Mouse (Mus musculus) liver, postnatal 0 days (tissue): ENCODE results near the gene Gm6401. TPM values are rescaled to one million over a fixed set of nuclear protein-coding genes. Genes with fewer than 3 reads are reported as not detected.
"Not testable (repeated sequence)": the region's sequence is repeated elsewhere in the genome, so short reads cannot be mapped to it uniquely, and the experiment has no call there.

Experiments used
- ATAC-seq: fragments of 200-750 bp; cut with Nextera tagmentation; 2 replicates; pipeline ENCODE4 v1.8.0; 2017; ENCODE audit warnings: mild to moderate bottlenecking, moderate library complexity
- DNase-seq: peaks from one replicate; pipeline ENCODE4 v3.0.0-alpha.2; 2016
- H3K27ac ChIP-seq: fragments of 300-500 bp; sonication (generic); 2 replicates; pipeline ENCODE4 v1.5.1; 2014; ENCODE audit warnings: antibody characterized with exemption, moderate library complexity, mild to moderate bottlenecking, low read depth
- H3K27me3 ChIP-seq: fragments of 300-500 bp; sonication (generic); 2 replicates; pipeline ENCODE4 v1.6.1; 2014; ENCODE audit warnings: low read length, control low read depth, mixed read lengths; ENCODE audit not compliant: insufficient read depth
- H3K36me3 ChIP-seq: fragments of 300-500 bp; sonication (generic); replicated peaks from 2 replicates; pipeline ENCODE4 v1.6.1; 2014; ENCODE audit warnings: mild to moderate bottlenecking, control low read depth, low read length, moderate library complexity, mixed read lengths; ENCODE audit not compliant: insufficient read depth
- H3K4me1 ChIP-seq: fragments of 300-500 bp; sonication (generic); 2 replicates; pipeline ENCODE4 v1.6.1; 2014; ENCODE audit warnings: antibody characterized with exemption, mild to moderate bottlenecking, control low read depth; ENCODE audit not compliant: insufficient read depth
- H3K4me2 ChIP-seq: fragments of 300-500 bp; sonication (generic); 2 replicates; pipeline ENCODE4 v1.6.1; 2014; ENCODE audit warnings: low read depth, mild to moderate bottlenecking, low read length, moderate library complexity, mixed read lengths
- H3K4me3 ChIP-seq: fragments of 300-500 bp; sonication (generic); 2 replicates; pipeline ENCODE4 v1.5.1; 2014; ENCODE audit warnings: low read depth, low read length
- H3K9ac ChIP-seq: fragments of 300-500 bp; sonication (generic); replicated peaks from 2 replicates; pipeline ENCODE4 v1.6.1; 2014; ENCODE audit warnings: mild to moderate bottlenecking, moderate library complexity
- H3K9me3 ChIP-seq: fragments of 300-500 bp; sonication (generic); 2 replicates; pipeline ENCODE4 v1.6.1; 2016; ENCODE audit warnings: mild to moderate bottlenecking, control low read depth, low read length, mixed read lengths
- WGBS: fragments of 180-500 bp; shearing (Covaris S2); extraction: QIAGEN DNeasy Blood & Tissue Kit; methylation state at CpG from one replicate; pipeline ENCODE4 v1.1.7; 2014; ENCODE audit not compliant: insufficient replicate concordance; 5-methylcytosine and 5-hydroxymethylcytosine counted together
- polyA plus RNA-seq: library from polyadenylated mRNA; unstranded; fragments of >200 nt; fragmentation: Nextera tagmentation; extraction: Ambion mirVana; gene quantifications from 2 replicates; pipeline ENCODE4 v1.2.1, GENCODE M21; 2015

Gm6401 gene
- not detected in 2 replicates for polyA plus RNA-seq

GRCm38 (mm10) chr14:41967827-41968226, at the start of gene Gm6401:
Gene Gm6401, minus strand, starts transcription at chr14:41967927.
- H3K36me3 ChIP-seq, ATAC-seq: not testable (repeated sequence)
- WGBS = 59% methylated on average over 1 of the region's 1 CpGs

DNA sequence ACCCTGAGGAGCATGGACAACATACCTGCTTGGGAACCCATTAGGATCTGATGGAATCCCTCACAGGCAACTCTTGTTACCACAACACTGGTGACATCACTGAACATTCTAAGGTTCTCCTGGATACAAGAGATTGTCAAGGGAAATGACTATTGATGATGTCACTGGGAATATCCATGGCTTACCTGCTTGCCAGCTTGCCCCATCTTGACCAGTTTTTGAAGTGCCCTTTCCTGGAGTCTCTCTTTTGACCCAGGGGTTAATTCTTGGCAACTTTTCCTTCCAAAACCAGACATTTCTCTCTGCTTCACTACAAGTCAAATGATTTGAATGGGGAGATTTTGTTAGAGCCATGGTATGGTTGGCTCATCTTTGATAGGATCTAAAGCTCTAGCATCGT, 15.5 kb upstream of the Gm6401 start, which contains the start of gene Gm3543:
Gene Gm3543 (minus strand): TSS at position 101 of the 400 bp plus-strand sequence.
- WGBS = no CpG with 5 or more reads among the region's 1 CpGs
- not testable (repeated sequence) for ATAC-seq, H3K4me1 ChIP-seq, H3K4me2 ChIP-seq, H3K27ac ChIP-seq, H3K36me3 ChIP-seq, H3K4me3 ChIP-seq, DNase-seq, H3K9ac ChIP-seq, H3K9me3 ChIP-seq, H3K27me3 ChIP-seq

More at GRCm38 (mm10) chr14:41967827-41968226, at the start of gene Gm6401:
- DNase-seq, H3K27ac ChIP-seq, H3K4me3 ChIP-seq, H3K4me2 ChIP-seq, H3K4me1 ChIP-seq, H3K27me3 ChIP-seq, H3K9me3 ChIP-seq, H3K9ac ChIP-seq: not testable (repeated sequence)

- H3K4me1 ChIP-seq, H3K27ac ChIP-seq, H3K27me3 ChIP-seq, H3K36me3 ChIP-seq, H3K4me2 ChIP-seq, H3K4me3 ChIP-seq, ATAC-seq, H3K9me3 ChIP-seq, H3K9ac ChIP-seq, DNase-seq: not testable (repeated sequence)
- 52% methylated on average over 3 of the region's 3 CpGs for WGBS
These were observed 869 bp upstream of the Gm6401 start for GRCm38 (mm10) chr14:41968596-41968995.

- not testable (repeated sequence) for H3K9ac ChIP-seq, H3K36me3 ChIP-seq, ATAC-seq, H3K4me2 ChIP-seq, H3K4me3 ChIP-seq, H3K9me3 ChIP-seq, DNase-seq, H3K27ac ChIP-seq, H3K27me3 ChIP-seq, H3K4me1 ChIP-seq
- WGBS = 64% methylated on average over 4 of the region's 4 CpGs
These were observed 3.6 kb downstream of the Gm6401 start for GRCm38 (mm10) chr14:41964095-41964494.

DNA sequence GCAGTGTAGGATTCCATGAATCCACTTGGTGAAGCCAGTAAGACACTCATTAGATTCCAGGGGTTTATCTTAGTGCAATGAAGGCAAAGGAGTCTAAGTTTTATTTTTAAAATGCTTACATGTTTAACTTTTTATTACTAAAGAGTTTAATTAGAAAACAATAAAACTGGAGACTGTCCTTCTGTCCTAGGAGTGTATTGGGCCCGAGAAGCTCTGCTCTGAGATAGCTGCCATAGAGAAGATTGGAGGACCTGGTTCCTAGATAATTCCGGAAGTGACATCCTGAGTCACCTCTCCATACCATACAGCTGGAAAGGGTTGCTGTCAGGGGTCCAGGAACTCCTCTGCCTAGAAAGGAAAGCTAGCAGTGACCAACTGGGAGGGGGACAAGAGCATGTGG, 24.0 kb downstream of the Gm6401 start, which contains the start of gene 1700024B05Rik:
Gene 1700024B05Rik (plus strand): TSS at position 301 of the 400 bp plus-strand sequence.
- not testable (repeated sequence) for H3K4me1 ChIP-seq
- WGBS = 50% methylated on average over 1 of the region's 2 CpGs

DNA sequence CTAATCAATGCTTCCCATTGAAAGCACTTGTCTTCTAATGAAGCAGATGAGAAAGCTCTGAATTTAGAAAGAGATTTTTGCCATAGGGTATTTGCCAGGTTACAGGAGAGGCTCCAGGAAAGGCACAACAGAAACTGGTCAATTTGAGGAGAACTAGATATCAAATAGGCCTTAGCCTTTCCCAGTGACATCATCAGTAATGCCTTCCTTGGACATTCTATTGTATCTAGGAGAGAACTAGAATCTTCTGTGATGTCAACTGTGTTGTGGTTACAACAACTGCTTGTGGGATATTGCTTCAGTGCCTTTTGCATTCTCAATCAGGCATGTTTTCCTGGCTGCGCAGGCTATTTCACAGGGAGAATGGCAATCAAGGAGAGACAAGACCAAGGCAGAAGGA, 43.1 kb downstream of the Gm6401 start, which contains the start of gene 1700049E17Rik1:
Gene 1700049E17Rik1 (plus strand): TSS at position 301 of the 400 bp plus-strand sequence.
- not testable (repeated sequence) for H3K4me2 ChIP-seq, H3K36me3 ChIP-seq, DNase-seq, ATAC-seq, H3K4me1 ChIP-seq, H3K9ac ChIP-seq, H3K9me3 ChIP-seq, H3K4me3 ChIP-seq, H3K27me3 ChIP-seq, H3K27ac ChIP-seq
- no CpG with 5 or more reads among the region's 1 CpGs for WGBS

More for the DNA sequence above, 24.0 kb downstream of the Gm6401 start, which contains the start of gene 1700024B05Rik:
- not testable (repeated sequence) for H3K9me3 ChIP-seq, DNase-seq, H3K9ac ChIP-seq, H3K36me3 ChIP-seq, H3K4me2 ChIP-seq, H3K27me3 ChIP-seq, H3K27ac ChIP-seq, H3K4me3 ChIP-seq, ATAC-seq

Other genes with a start within 250 kb of the Gm6401 start
- not detected in 2 replicates for gene Gm7929, start 217.3 kb downstream of the Gm6401 start, polyA plus RNA-seq
- not detected in 2 replicates for gene Gm47189, start 195.5 kb downstream of the Gm6401 start, polyA plus RNA-seq
- gene Gm7980, start 60.6 kb downstream of the Gm6401 start, polyA plus RNA-seq = not detected in 2 replicates
- not detected in 2 replicates for gene 1700049E17Rik1, start 43.0 kb downstream of the Gm6401 start, polyA plus RNA-seq
- gene 1700024B05Rik, start 23.9 kb downstream of the Gm6401 start, polyA plus RNA-seq = not detected in 2 replicates
- not detected in 2 replicates for gene Gm3543, start 15.4 kb upstream of the Gm6401 start, polyA plus RNA-seq
- gene Gm7951, start 149.4 kb upstream of the Gm6401 start, polyA plus RNA-seq = not detected in 2 replicates
- not detected in 2 replicates for gene Gm17027, start 194.7 kb upstream of the Gm6401 start, polyA plus RNA-seq
- not detected in 2 replicates for gene Gm3573, start 222.9 kb upstream of the Gm6401 start, polyA plus RNA-seq